Mouse (Mus musculus) MEL (cell line): ENCODE results near the gene Mylpf. TPM values are rescaled to one million over a fixed set of nuclear protein-coding genes. Genes with fewer than 3 reads are reported as not detected.

ENCODE experiments used
- DNase-seq: peaks from one replicate; pipeline ENCODE4 v3.0.0; 2011; ENCODE audit warnings: low read depth, low spot score
- H3K27ac ChIP-seq: 2 replicates; pipeline ENCODE4 v1.5.1; 2012; ENCODE audit warnings: low read depth, mild to moderate bottlenecking, control low read depth, low read length, moderate library complexity; ENCODE audit not compliant: control insufficient read depth
- H3K27me3 ChIP-seq, 2 experiments: fragments of 150-350 bp in 1 of 2; sonication (generic) in 1 of 2; 2 replicates each; pipeline ENCODE4 v1.6.1; 2012; ENCODE audit warnings: low read length in 2 of 2, mild to moderate bottlenecking in 2 of 2, improper control_type of control experiment in 1 of 2, moderate library complexity in 1 of 2; ENCODE audit not compliant: insufficient read depth in 2 of 2, control insufficient read depth in 1 of 2
- H3K36me3 ChIP-seq, 2 experiments: 2 replicates each; pipeline ENCODE4 v1.6.1; 2012 to 2014; ENCODE audit warnings: low read length in 2 of 2, improper control_type of control experiment in 1 of 2, inconsistent platforms in 1 of 2, mild to moderate bottlenecking in 1 of 2; ENCODE audit not compliant: insufficient read depth in 2 of 2, control insufficient read depth in 1 of 2
- H3K4me1 ChIP-seq, 2 experiments: fragments of 150-350 bp in 1 of 2; sonication (generic) in 1 of 2; 2 replicates each; pipeline ENCODE4 v1.6.1; 2012; ENCODE audit warnings: low read length in 2 of 2, improper control_type of control experiment in 1 of 2, mild to moderate bottlenecking in 1 of 2; ENCODE audit not compliant: insufficient read depth in 2 of 2, control insufficient read depth in 1 of 2
- H3K4me3 ChIP-seq, 2 experiments: fragments of 150-350 bp in 1 of 2; sonication (generic) in 1 of 2; 2 replicates each; pipeline ENCODE4 v1.5.1; 2012; ENCODE audit warnings: low read depth in 2 of 2, low read length in 2 of 2, mild to moderate bottlenecking in 2 of 2, moderate library complexity in 2 of 2, control low read depth in 1 of 2, improper control_type of control experiment in 1 of 2; ENCODE audit not compliant: control insufficient read depth in 1 of 2, insufficient read depth in 1 of 2
- H3K79me2 ChIP-seq: 2 replicates; pipeline ENCODE4 v1.6.1; 2012; ENCODE audit warnings: mild to moderate bottlenecking, low read length, moderate library complexity; ENCODE audit not compliant: control insufficient read depth, poor library complexity, insufficient read depth
- H3K9ac ChIP-seq: 2 replicates; pipeline ENCODE4 v1.6.1; 2012; ENCODE audit warnings: low read depth, mild to moderate bottlenecking, control low read depth, low read length, moderate library complexity; ENCODE audit not compliant: control insufficient read depth, poor library complexity, severe bottlenecking
- H3K9me3 ChIP-seq: fragments of 150-350 bp; sonication (generic); replicated peaks from 2 replicates; pipeline ENCODE4 v1.6.1; 2012; ENCODE audit warnings: mild to moderate bottlenecking, low read length, improper control_type of control experiment, moderate library complexity; ENCODE audit not compliant: insufficient read depth
- BHLHE40 ChIP-seq: IDR thresholded peaks from 2 replicates; pipeline ENCODE4 v1.6.1; 2012; ENCODE audit warnings: low read depth, mild to moderate bottlenecking, inconsistent platforms, low read length, improper control_type of control experiment, borderline replicate concordance
- CHD1 ChIP-seq: IDR thresholded peaks from 2 replicates; pipeline ENCODE4 v1.6.1; 2012; ENCODE audit warnings: low read depth, mild to moderate bottlenecking, inconsistent platforms, low read length, improper control_type of control experiment
- CHD2 ChIP-seq: IDR thresholded peaks from 2 replicates; pipeline ENCODE4 v1.6.1; 2011; ENCODE audit warnings: low read length, improper control_type of control experiment
- CTCF ChIP-seq, 3 experiments: IDR thresholded peaks in 2 of 3; conservative IDR thresholded peaks in 1 of 3; 2 replicates each; pipeline ENCODE4 v1.5.1; 2011 to 2012; ENCODE audit warnings: low read length in 3 of 3, low read depth in 2 of 3, mild to moderate bottlenecking in 2 of 3, improper control_type of control experiment in 1 of 3, inconsistent platforms in 1 of 3, mixed read lengths in 1 of 3, moderate library complexity in 1 of 3; ENCODE audit not compliant: control insufficient read depth in 1 of 3, insufficient read depth in 1 of 3, poor library complexity in 1 of 3, severe bottlenecking in 1 of 3
- ELF1 ChIP-seq: IDR thresholded peaks from 2 replicates; pipeline ENCODE4 v1.6.1; 2014; ENCODE audit warnings: low read depth, mild to moderate bottlenecking, inconsistent platforms, low read length, improper control_type of control experiment, moderate library complexity
- GABPA ChIP-seq: IDR thresholded peaks from 2 replicates; pipeline ENCODE4 v1.6.1; 2012; ENCODE audit warnings: low read depth, mild to moderate bottlenecking, inconsistent platforms, low read length, improper control_type of control experiment, moderate library complexity
- GATA1 ChIP-seq: IDR thresholded peaks from 2 replicates; pipeline ENCODE4 v1.6.1; 2011; ENCODE audit warnings: low read depth, low read length, improper control_type of control experiment
- JUND ChIP-seq: IDR thresholded peaks from 2 replicates; pipeline ENCODE4 v1.6.1; 2011; ENCODE audit warnings: low read depth, mild to moderate bottlenecking, improper control_type of control experiment, low read length
- KAT2A ChIP-seq: conservative IDR thresholded peaks from 2 replicates; pipeline ENCODE4 v1.6.1; 2012; ENCODE audit warnings: low read depth, low read length, improper control_type of control experiment, inconsistent platforms
- MAFK ChIP-seq: IDR thresholded peaks from 2 replicates; pipeline ENCODE4 v1.6.1; 2011; ENCODE audit warnings: low read depth, mild to moderate bottlenecking, low read length, improper control_type of control experiment, borderline replicate concordance
- MAX ChIP-seq: IDR thresholded peaks from 2 replicates; pipeline ENCODE4 v1.6.1; 2011; ENCODE audit warnings: low read length, improper control_type of control experiment
- MEF2A ChIP-seq: IDR thresholded peaks from 2 replicates; pipeline ENCODE4 v1.6.1; 2014; ENCODE audit warnings: low read depth, mild to moderate bottlenecking, inconsistent platforms, low read length, improper control_type of control experiment; ENCODE audit not compliant: poor library complexity, insufficient replicate concordance, severe bottlenecking; ENCODE audit errors: extremely low read depth
- MYB ChIP-seq: IDR thresholded peaks from 2 replicates; pipeline ENCODE4 v1.6.1; 2011; ENCODE audit warnings: mild to moderate bottlenecking, low read depth, low read length, improper control_type of control experiment
- NRF1 ChIP-seq: IDR thresholded peaks from 2 replicates; pipeline ENCODE4 v1.6.1; 2014; ENCODE audit warnings: low read depth, mild to moderate bottlenecking, inconsistent platforms, low read length, improper control_type of control experiment, moderate library complexity; ENCODE audit not compliant: poor library complexity, insufficient read depth, severe bottlenecking
- POLR2A ChIP-seq, 2 experiments: IDR thresholded peaks; 2 replicates each; pipeline ENCODE4 v1.6.1; 2011 to 2012; ENCODE audit warnings: low read length in 2 of 2, mild to moderate bottlenecking in 2 of 2, control low read depth in 1 of 2, improper control_type of control experiment in 1 of 2, low read depth in 1 of 2, moderate library complexity in 1 of 2; ENCODE audit not compliant: control insufficient read depth in 1 of 2, insufficient read depth in 1 of 2, poor library complexity in 1 of 2
- POLR2AphosphoS5 ChIP-seq: IDR thresholded peaks from 2 replicates; pipeline ENCODE4 v1.6.1; 2012; ENCODE audit warnings: low read depth, borderline replicate concordance, mild to moderate bottlenecking, inconsistent platforms, low read length, moderate library complexity, mixed read lengths
- RAD21 ChIP-seq: IDR thresholded peaks from 2 replicates; pipeline ENCODE4 v1.6.1; 2011; ENCODE audit warnings: mild to moderate bottlenecking, low read depth, low read length, improper control_type of control experiment
- TAL1 ChIP-seq: IDR thresholded peaks from 2 replicates; pipeline ENCODE4 v1.6.1; 2012; ENCODE audit warnings: mild to moderate bottlenecking, inconsistent platforms, low read length, moderate library complexity, mixed read lengths
- TBP ChIP-seq: IDR thresholded peaks from 2 replicates; pipeline ENCODE4 v1.8.0; 2011; ENCODE audit warnings: low read depth, low read length, improper control_type of control experiment
- TCF12 ChIP-seq: IDR thresholded peaks from 2 replicates; pipeline ENCODE4 v1.6.1; 2014; ENCODE audit warnings: low read depth, mild to moderate bottlenecking, inconsistent platforms, low read length, improper control_type of control experiment, moderate library complexity
- UBTF ChIP-seq: IDR thresholded peaks from 2 replicates; pipeline ENCODE4 v1.6.1; 2012; ENCODE audit warnings: low read depth, mild to moderate bottlenecking, inconsistent platforms, low read length, improper control_type of control experiment, moderate library complexity, borderline replicate concordance; ENCODE audit not compliant: insufficient read depth
- USF2 ChIP-seq, 2 experiments: IDR thresholded peaks; 2 replicates each; pipeline ENCODE4 v1.6.1; 2011 to 2012; ENCODE audit warnings: improper control_type of control experiment in 2 of 2, low read length in 2 of 2, borderline replicate concordance in 1 of 2, inconsistent platforms in 1 of 2, low read depth in 1 of 2, mild to moderate bottlenecking in 1 of 2; ENCODE audit not compliant: insufficient read depth in 1 of 2
- ZC3H11A ChIP-seq: IDR thresholded peaks from 2 replicates; pipeline ENCODE4 v1.6.1; 2012; ENCODE audit warnings: low read depth, mild to moderate bottlenecking, inconsistent platforms, low read length, improper control_type of control experiment
- ZNF384 ChIP-seq: IDR thresholded peaks from 2 replicates; pipeline ENCODE4 v1.6.1; 2012; ENCODE audit warnings: low read depth, mild to moderate bottlenecking, inconsistent platforms, low read length, improper control_type of control experiment
- polyA plus RNA-seq, 2 experiments: library from polyadenylated mRNA; stranded (reverse) in 1 of 2; unstranded in 1 of 2; fragments of >175 nt in 1 of 2; fragments of >200 nt in 1 of 2; gene quantifications; 2 replicates each; pipeline versions ENCODE4 v1.2.1 to v1.2.4; 2012; ENCODE audit warnings: low replicate concordance in 2 of 2, low read depth in 1 of 2; ENCODE audit not compliant: insufficient read length in 2 of 2, insufficient read depth in 1 of 2, missing spikeins in 1 of 2
- total RNA-seq: library from RNA; depleted of rRNA; stranded (reverse); fragments of 300-350 nt; gene quantifications from 2 replicates; pipeline ENCODE4 v1.2.3, GENCODE M21; 2012

Gene Mylpf
- total and polyA plus RNA-seq, 3 experiments: 9.1 to 11.2 TPM; not detected in 1

- Histone ChIP-seq H3K36me3 (peaks cover 3 to 25% of the 10 kb centered on the region in 2 experiments), H3K9me3 (no peaks in the 10 kb centered on the region), H3K27me3 (no peaks in the 10 kb centered on the region), H3K79me2 (peaks cover 6% of the 10 kb centered on the region), H3K4me3 (no peak overlapping the region), H3K4me1 (peaks cover 12 to 22% of the 10 kb centered on the region in 2 experiments), H3K27ac (peak overlapping the region; percentile 78), H3K9ac (peak overlapping the region; percentile 73)
- TF ChIP-seq POLR2A (IDR thresholded peaks at IDR 0.05; ENCODE audit: control insufficient read depth in 1 of 2, insufficient read depth in 1 of 2, low read depth in 1 of 2, low read length in 2 of 2, poor library complexity in 1 of 2) (no peak), USF2 (IDR thresholded peaks at IDR 0.05; ENCODE audit: borderline replicate concordance in 1 of 2, insufficient read depth in 1 of 2, low read depth in 1 of 2, low read length in 2 of 2) (no peak), POLR2AphosphoS5 (no peak), UBTF (no peak), ELF1 (no peak), MAFK (no peak), TAL1 (peak; percentile 54), TCF12 (peak; percentile 38; the same call in 1 of the 2 replicates), MAX (no peak), CHD2 (no peak), RAD21 (no peak), MEF2A (no peak), ZNF384 (no peak), CTCF (IDR thresholded peaks at IDR 0.05 in 2 of 3, conservative IDR thresholded peaks at IDR 0.05 in 1 of 3; ENCODE audit: control insufficient read depth in 1 of 3, insufficient read depth in 1 of 3, low read depth in 2 of 3, low read length in 3 of 3, poor library complexity in 1 of 3, severe bottlenecking in 1 of 3) (no peak), MYB (no peak; the same call in 1 of the 2 replicates), ZC3H11A (no peak)
- DNase-seq: peak; percentile 48
Observed at GRCm38 (mm10) chr7:127255008-127255407, 46.3 kb downstream of the Mylpf start.

- Histone ChIP-seq H3K27me3 (no peaks in the 10 kb centered on the region), H3K9me3 (no peaks in the 10 kb centered on the region), H3K9ac (no peak overlapping the region), H3K79me2 (peaks cover 11% of the 10 kb centered on the region), H3K4me3 (no peak overlapping the region), H3K27ac (no peak overlapping the region), H3K36me3 (peaks cover 0 to 25% of the 10 kb centered on the region in 2 experiments), H3K4me1 (peaks cover 12 to 22% of the 10 kb centered on the region in 2 experiments)
- TF ChIP-seq ELF1: no peak
- TF ChIP-seq KAT2A: no peak
- TF ChIP-seq JUND: no peak
- peak; percentile 58 for TF ChIP-seq GATA1
- TF ChIP-seq BHLHE40: no peak
- no peak for TF ChIP-seq RAD21
- TF ChIP-seq GABPA: no peak
- no peak for TF ChIP-seq TBP
- TF ChIP-seq ZNF384: peak; percentile 97
- no peak for TF ChIP-seq NRF1
- TF ChIP-seq CHD1: no peak
- no peak for TF ChIP-seq MAX
- TF ChIP-seq UBTF: no peak
- peak; percentile 47 for DNase-seq
Observed at GRCm38 (mm10) chr7:127255965-127256364, 47.3 kb downstream of the Mylpf start.
